Mouse (Mus musculus) small intestine, adult 2 months (tissue): ENCODE measurements around the gene Hsf2. TPM values are rescaled to one million over a fixed set of nuclear protein-coding genes. Genes with fewer than 3 reads are reported as not detected.
"Not testable (repeated sequence)": the region's sequence is repeated elsewhere in the genome, so short reads cannot be mapped to it uniquely, and the experiment has no call there.

Experiments used
- H3K27ac ChIP-seq: fragments of 200-500 bp; 2 replicates; pipeline ENCODE4 v1.5.1; 2012; ENCODE audit warnings: low read depth, low read length, control low read depth, inconsistent platforms; ENCODE audit not compliant: insufficient read depth
- H3K27me3 ChIP-seq: fragments of 200-500 bp; 2 replicates; pipeline ENCODE4 v1.6.1; 2012; ENCODE audit warnings: mild to moderate bottlenecking, moderate library complexity, low read length, inconsistent platforms; ENCODE audit not compliant: control insufficient read depth, insufficient read depth
- H3K36me3 ChIP-seq: fragments of 200-500 bp; 2 replicates; pipeline ENCODE4 v1.6.1; 2012; ENCODE audit warnings: mild to moderate bottlenecking, low read length, control low read depth, inconsistent platforms; ENCODE audit not compliant: control insufficient read depth, insufficient read depth
- H3K4me1 ChIP-seq: fragments of 200-500 bp; 2 replicates; pipeline ENCODE4 v1.6.1; 2012; ENCODE audit warnings: low read length, inconsistent platforms, mixed read lengths; ENCODE audit not compliant: control insufficient read depth, insufficient read depth, insufficient read length
- H3K4me3 ChIP-seq: fragments of 200-500 bp; 2 replicates; pipeline ENCODE4 v1.5.1; 2012; ENCODE audit warnings: low read depth, mild to moderate bottlenecking, control low read depth, inconsistent platforms, low read length, moderate library complexity
- CTCF ChIP-seq: fragments of 200-500 bp; IDR thresholded peaks from 2 replicates; pipeline ENCODE4 v1.5.1; 2012; ENCODE audit warnings: low read depth, mild to moderate bottlenecking, control low read depth, inconsistent platforms, low read length, moderate library complexity, mixed read lengths; ENCODE audit not compliant: insufficient replicate concordance, insufficient read length; ENCODE audit errors: extremely low read depth
- POLR2A ChIP-seq: fragments of 200-500 bp; IDR thresholded peaks from 2 replicates; pipeline ENCODE4 v1.6.1; 2012; ENCODE audit warnings: low read depth, mild to moderate bottlenecking, control low read depth, inconsistent platforms, low read length, moderate library complexity
- WGBS: fragments of 180-500 bp; shearing (Covaris S2); methylation state at CpG from one replicate; pipeline ENCODE4 v1.1.7; 2018; 5-methylcytosine and 5-hydroxymethylcytosine counted together
- polyA plus RNA-seq: library from polyadenylated mRNA; depleted of rRNA; stranded (reverse); fragments of >200 nt; gene quantifications from 2 replicates; pipeline ENCODE4 v1.2.3, GENCODE M21; 2012; rRNA removed

The Hsf2 gene
- polyA plus RNA-seq: 0.46 and 0.53 TPM in 2 replicates

DNA sequence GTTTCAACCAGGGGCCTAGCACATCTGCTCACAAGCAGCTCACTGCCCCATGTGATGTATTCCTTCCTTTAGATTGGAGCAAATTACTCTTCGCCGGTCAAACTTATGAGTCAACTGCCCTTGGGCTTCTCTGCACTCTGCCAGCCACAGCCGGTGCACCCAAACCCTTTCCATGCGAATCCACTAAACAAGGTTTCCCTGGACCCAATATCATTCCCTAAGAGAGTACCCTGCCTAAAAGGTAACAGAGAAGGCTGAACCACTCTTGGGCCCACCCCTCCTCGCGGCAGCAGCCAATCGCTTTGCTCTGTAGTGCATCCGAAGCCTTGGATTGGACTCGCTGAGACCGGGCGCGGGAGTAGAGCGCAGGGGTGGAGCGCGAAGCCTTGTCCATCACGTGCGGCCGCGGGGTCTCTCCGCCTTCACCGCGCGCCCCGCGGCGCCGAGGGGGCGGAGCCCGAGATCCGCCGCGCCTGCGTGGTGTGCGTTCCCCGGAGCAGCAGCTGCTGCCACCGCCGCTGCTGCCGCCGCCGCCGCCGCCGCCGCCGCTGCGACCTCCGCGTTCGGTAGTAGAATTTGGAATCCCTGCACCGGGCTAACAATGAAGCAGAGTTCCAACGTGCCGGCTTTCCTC is at the start of gene Hsf2:
TSS of gene Hsf2 (plus strand) at position 478 of the 634 bp plus-strand sequence.
- Histone ChIP-seq H3K4me3 (peak within 1 kb of the TSS; percentile 86), H3K27me3 (no peaks in the 10 kb centered on the region), H3K27ac (peak within 1 kb of the TSS; percentile 40; the same call in 1 of the 2 replicates), H3K4me1 (no peaks in the 10 kb centered on the region; the same call in 1 of the 2 replicates), H3K36me3 (no peaks in the 10 kb centered on the region)
- no peak for TF ChIP-seq CTCF
- no peak for TF ChIP-seq POLR2A
- 1% methylated on average over 51 of the region's 52 CpGs for WGBS

DNA sequence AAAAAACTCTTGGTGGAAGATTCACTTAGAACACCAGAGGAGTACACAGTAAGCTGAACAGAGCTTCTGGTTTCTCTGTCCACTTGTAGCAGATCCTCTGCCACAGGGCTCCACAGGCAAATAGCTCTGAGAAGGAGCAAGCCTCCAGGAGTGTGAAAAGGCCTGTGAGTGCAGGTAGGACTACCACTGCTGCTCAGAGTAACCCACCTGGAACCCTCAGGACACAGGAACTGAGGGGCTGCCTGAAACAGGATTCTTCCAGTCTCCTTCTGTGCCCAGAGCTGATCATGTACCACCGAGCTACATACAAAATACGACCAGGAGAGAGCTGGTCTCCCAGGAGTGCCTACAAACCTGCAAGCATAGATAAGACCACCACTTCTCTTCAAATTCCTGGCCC is 48.3 kb upstream of the Hsf2 start:
- no peaks in the 10 kb centered on the region for H3K4me1 ChIP-seq
- H3K36me3 ChIP-seq: no peaks in the 10 kb centered on the region
- no peak overlapping the region for H3K4me3 ChIP-seq
- 80% methylated on average over 2 of the region's 2 CpGs for WGBS
- H3K27ac ChIP-seq: no peak overlapping the region
- no peak for TF ChIP-seq POLR2A
- TF ChIP-seq CTCF: no peak
- no peaks in the 10 kb centered on the region for H3K27me3 ChIP-seq

DNA sequence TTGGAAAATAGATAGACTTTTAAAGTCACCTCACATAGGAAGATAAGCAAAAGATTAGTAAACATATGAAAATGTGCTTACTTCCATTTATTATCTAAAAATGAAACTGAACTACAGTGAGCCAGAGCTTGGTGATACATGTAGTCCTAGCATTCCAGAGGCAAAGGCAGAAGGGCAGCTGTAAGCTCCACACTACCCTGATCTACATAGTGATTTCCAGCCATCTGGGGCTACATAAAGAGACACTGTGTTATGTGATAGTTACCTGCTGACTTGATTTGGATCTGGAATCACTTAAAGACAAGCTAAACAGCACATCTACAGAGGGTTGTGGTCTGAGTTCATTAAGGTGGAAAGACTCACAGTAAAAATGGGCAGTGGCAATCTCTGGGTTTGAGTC is 45.1 kb upstream of the Hsf2 start:
- Histone ChIP-seq H3K4me1 (no peaks in the 10 kb centered on the region), H3K4me3 (no peak overlapping the region), H3K36me3 (no peaks in the 10 kb centered on the region), H3K27me3 (no peaks in the 10 kb centered on the region), H3K27ac (no peak overlapping the region)
- TF ChIP-seq POLR2A (no peak), CTCF (no peak)

DNA sequence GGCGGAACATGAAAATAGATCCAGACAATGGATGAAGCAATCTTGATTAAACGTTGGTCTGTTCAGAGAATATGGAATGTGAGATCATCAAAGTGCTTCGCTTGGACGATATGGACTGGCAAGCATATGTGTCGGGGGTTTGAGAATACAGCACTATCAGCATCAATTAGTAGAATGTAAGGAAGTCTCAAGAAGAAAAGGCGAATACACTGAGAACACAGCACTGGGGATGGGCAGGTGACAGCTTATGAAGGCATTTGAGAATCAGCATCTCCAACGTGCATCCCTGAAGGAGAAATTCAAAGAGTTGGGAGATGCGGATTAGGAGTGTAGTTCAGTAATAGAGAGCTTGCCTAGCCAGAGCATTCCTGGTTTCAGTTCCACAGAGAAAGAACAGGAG is 41.8 kb upstream of the Hsf2 start:
- no peaks in the 10 kb centered on the region for H3K27me3 ChIP-seq
- no peaks in the 10 kb centered on the region for H3K4me1 ChIP-seq
- TF ChIP-seq CTCF: no peak
- TF ChIP-seq POLR2A: no peak
- H3K36me3 ChIP-seq: no peaks in the 10 kb centered on the region
- H3K27ac ChIP-seq: no peak overlapping the region
- H3K4me3 ChIP-seq: no peak overlapping the region
- WGBS: 67% methylated on average over 8 of the region's 8 CpGs

DNA sequence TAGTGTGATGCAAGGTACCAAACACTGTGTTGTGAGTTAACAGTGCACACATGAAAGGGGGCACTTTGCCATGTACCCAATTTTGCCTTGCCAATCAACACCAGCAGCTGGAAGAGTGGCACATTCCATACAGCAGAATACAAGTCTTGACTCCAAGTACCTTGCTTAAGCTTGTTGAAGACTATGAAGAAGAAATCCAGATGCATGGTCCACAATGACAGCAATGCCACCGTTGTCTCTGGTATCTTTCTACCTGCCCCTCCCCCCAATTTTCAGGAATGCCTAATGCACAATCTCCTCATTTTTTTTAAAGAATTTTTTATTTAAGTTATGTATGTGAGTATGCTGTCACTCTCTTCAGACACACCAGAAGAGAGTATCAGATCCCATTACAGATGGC is 40.5 kb upstream of the Hsf2 start:
- Histone ChIP-seq H3K4me1 (no peaks in the 10 kb centered on the region), H3K4me3 (no peak overlapping the region), H3K27ac (no peak overlapping the region), H3K36me3 (no peaks in the 10 kb centered on the region), H3K27me3 (no peaks in the 10 kb centered on the region)
- no peak for TF ChIP-seq POLR2A
- TF ChIP-seq CTCF: no peak
- 86% methylated on average over 1 of the region's 1 CpGs for WGBS

DNA sequence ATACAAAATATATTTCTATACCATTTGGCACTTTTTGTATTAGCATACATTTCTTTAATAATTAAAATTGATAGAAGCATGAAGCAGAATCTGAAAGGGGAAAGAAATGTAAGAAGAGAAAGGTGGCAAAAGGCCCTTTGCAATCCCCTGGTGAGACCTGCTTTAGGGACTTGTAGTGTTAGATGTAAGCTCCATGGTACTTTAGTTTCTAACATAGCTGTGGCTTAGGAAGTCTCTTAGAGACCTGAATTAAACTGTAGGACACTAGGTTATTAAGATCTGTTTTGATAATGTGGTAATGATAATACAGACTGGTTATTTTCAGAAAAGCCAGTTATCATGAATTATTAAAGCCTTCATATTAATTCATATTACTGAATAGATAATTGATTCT is 38.5 kb upstream of the Hsf2 start:
- H3K36me3 ChIP-seq: no peaks in the 10 kb centered on the region
- no peaks in the 10 kb centered on the region for H3K4me1 ChIP-seq
- no peak overlapping the region for H3K27ac ChIP-seq
- no peaks in the 10 kb centered on the region for H3K27me3 ChIP-seq
- no peak for TF ChIP-seq CTCF
- TF ChIP-seq POLR2A: no peak
- H3K4me3 ChIP-seq: no peak overlapping the region

DNA sequence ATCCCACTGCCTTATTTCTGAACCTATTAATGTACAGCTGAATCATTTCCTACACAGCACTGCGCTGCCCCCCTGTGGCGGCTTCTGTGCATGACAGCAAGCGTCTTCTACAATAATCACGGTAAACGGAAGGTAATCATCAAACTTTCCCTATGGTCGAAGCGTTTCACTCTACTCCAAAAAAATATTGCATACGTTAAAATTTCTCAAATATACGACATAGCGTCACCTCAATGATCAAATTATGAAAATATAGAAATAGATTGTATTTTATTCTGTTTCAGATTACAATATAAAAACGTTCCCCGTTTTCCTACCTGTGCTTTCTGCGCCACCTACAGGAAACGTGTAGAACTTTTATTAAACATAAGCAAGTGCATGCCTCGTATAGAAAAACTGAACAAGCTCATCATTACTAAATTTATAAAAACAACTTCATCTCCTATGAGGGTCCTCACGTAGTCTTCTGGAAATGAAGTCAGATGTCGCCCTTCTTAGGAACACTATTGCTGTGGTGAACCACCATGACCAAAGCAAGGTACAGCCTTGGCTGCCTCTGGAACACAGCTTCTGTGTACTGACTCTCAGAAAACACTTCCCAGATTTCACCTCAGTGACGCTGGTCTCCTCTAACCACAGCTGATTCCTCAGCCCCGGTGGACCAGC is 38.0 kb upstream of the Hsf2 start:
- Histone ChIP-seq H3K4me3 (no peak overlapping the region), H3K4me1 (no peaks in the 10 kb centered on the region), H3K27ac (no peak overlapping the region), H3K27me3 (no peaks in the 10 kb centered on the region), H3K36me3 (no peaks in the 10 kb centered on the region)
- TF ChIP-seq POLR2A: no peak
- peak; percentile 93; the same call in 1 of the 2 replicates for TF ChIP-seq CTCF
- WGBS: 4% methylated on average over 19 of the region's 19 CpGs

DNA sequence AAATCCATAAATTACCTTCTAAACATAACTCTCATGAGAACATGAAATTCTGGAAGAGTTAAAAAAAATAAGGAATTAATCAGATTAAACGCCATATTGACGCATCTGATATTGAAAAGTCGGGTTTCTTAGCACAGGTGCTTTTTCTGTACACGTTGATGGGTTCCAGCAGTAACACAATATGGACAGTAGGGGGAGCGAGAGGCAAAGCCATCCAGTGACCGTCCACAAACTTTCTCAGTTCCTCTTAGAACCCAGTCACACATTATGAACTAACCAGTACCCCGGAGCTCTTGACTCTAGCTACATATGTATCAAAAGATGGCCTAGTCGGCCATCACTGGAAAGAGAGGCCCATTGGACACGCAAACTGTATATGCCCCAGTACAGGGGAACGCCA is 22.9 kb upstream of the Hsf2 start:
- WGBS: 26% methylated on average over 10 of the region's 10 CpGs
- H3K36me3 ChIP-seq, H3K4me3 ChIP-seq, H3K27ac ChIP-seq, H3K4me1 ChIP-seq, H3K27me3 ChIP-seq: not testable (repeated sequence)
